Mouse (Mus musculus) forebrain, embryonic 14.5 days (tissue): ENCODE measurements around the gene Dlx3. TPM values are rescaled to one million over a fixed set of nuclear protein-coding genes. Genes with fewer than 3 reads are reported as not detected.

Experiments used
- ATAC-seq: fragments of 200-750 bp; cut with Nextera tagmentation; 2 replicates; pipeline ENCODE4 v1.8.0; 2017; ENCODE audit warnings: mild to moderate bottlenecking, moderate library complexity
- DNase-seq: peaks from one replicate; pipeline ENCODE4 v3.0.0-alpha.2; 2015; ENCODE audit warnings: low spot score
- H3K27ac ChIP-seq: fragments of 300-500 bp; sonication (generic); 2 replicates; pipeline ENCODE4 v1.5.1; 2014; ENCODE audit warnings: low read depth, mild to moderate bottlenecking, control low read depth, low read length, moderate library complexity
- H3K27me3 ChIP-seq: fragments of 300-500 bp; sonication (generic); replicated peaks from 2 replicates; pipeline ENCODE4 v1.6.1; 2014; ENCODE audit warnings: low read length, control low read depth, mixed read lengths; ENCODE audit not compliant: control insufficient read depth, insufficient read depth
- H3K36me3 ChIP-seq: fragments of 300-500 bp; sonication (generic); 2 replicates; pipeline ENCODE4 v1.6.1; 2014; ENCODE audit warnings: low read length, control low read depth; ENCODE audit not compliant: control insufficient read depth, insufficient read depth
- H3K4me1 ChIP-seq: fragments of 300-500 bp; sonication (generic); 2 replicates; pipeline ENCODE4 v1.6.1; 2014; ENCODE audit warnings: antibody characterized with exemption, low read length, control low read depth; ENCODE audit not compliant: control insufficient read depth, insufficient read depth
- H3K4me2 ChIP-seq: fragments of 300-500 bp; sonication (generic); 2 replicates; pipeline ENCODE4 v1.6.1; 2014; ENCODE audit warnings: mild to moderate bottlenecking, control low read depth, low read length
- H3K4me3 ChIP-seq: fragments of 300-500 bp; sonication (generic); 2 replicates; pipeline ENCODE4 v1.5.1; 2014; ENCODE audit warnings: low read depth, low read length, control low read depth
- H3K9ac ChIP-seq: fragments of 300-500 bp; sonication (generic); 2 replicates; pipeline ENCODE4 v1.6.1; 2014; ENCODE audit warnings: mild to moderate bottlenecking, low read length, control low read depth, moderate library complexity
- H3K9me3 ChIP-seq: fragments of 300-500 bp; sonication (generic); replicated peaks from 2 replicates; pipeline ENCODE4 v1.6.1; 2016; ENCODE audit warnings: low read length, control low read depth, mixed read lengths; ENCODE audit not compliant: control insufficient read depth
- WGBS: fragments of 180-500 bp; shearing (Covaris S2); extraction: QIAGEN DNeasy Blood & Tissue Kit; methylation state at CpG from one replicate; pipeline ENCODE4 v1.1.7; 2014; 5-methylcytosine and 5-hydroxymethylcytosine counted together
- polyA plus RNA-seq: library from polyadenylated mRNA; unstranded; fragments of >200 nt; fragmentation: Nextera tagmentation; extraction: Ambion mirVana; gene quantifications from 2 replicates; pipeline ENCODE4 v1.2.1, GENCODE M21; 2014

The Dlx3 gene
- polyA plus RNA-seq, 1 experiment from 2014 or later = not detected

- peaks cover 13% of the 10 kb centered on the region; the same call in 1 of the 2 replicates for H3K27me3 ChIP-seq
- no peaks in the 10 kb centered on the region for H3K36me3 ChIP-seq
- WGBS = under 1% methylated on average over 41 of the region's 42 CpGs
- H3K9ac ChIP-seq = peak overlapping the region; percentile 68
- H3K4me2 ChIP-seq = peak overlapping the region; percentile 89
- H3K9me3 ChIP-seq = no peaks in the 10 kb centered on the region
- H3K4me1 ChIP-seq = 0 out of 2 replicates have a peak, but pooled peaks cover 3% of the 10 kb centered on the region
- peak; percentile 53 for DNase-seq
- no peak overlapping the region for H3K27ac ChIP-seq
- peak overlapping the region; percentile 56 for H3K4me3 ChIP-seq
- peak; percentile 76 for ATAC-seq
Observed at GRCm38 (mm10) chr11:95076041-95076535, 43.8 kb upstream of the Dlx3 start.

DNA sequence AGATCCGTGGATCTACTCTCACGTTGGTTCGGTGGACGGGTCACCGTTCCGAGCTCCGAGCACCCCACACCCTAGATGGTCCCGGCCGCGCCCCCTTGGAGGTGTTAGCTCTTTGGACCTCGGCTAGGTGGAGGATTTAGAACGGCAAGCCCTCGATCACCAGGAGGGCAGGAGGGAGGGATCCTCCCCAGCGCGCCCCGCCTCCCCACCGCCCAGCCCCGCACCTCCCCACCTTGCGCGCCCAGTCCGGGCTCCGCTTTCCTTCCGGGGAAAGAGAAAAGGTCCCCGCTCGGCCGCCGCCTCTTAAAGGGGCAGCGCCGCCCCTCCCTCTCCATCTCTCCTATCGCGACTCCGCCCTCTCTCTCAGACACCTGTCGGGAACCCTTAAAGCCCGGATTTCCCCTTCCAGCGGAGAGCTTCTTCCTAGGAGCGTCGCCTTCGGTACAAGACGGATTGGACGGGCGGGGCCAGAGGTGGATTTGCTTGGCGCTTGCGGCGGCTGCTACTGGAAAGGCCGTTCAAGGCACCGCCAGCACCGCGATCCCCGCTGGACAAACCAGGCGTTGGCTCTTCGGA, 43.3 kb upstream of the Dlx3 start, which contains the start of gene Itga3:
TSS of gene Itga3 (minus strand) at position 266 of the 576 bp plus-strand sequence.
- Histone ChIP-seq H3K9me3 (no peaks in the 10 kb centered on the region), H3K36me3 (no peaks in the 10 kb centered on the region), H3K4me1 (0 out of 2 replicates have a peak, but pooled peaks cover 3% of the 10 kb centered on the region), H3K27ac (no peak within 1 kb of the TSS), H3K4me2 (peak within 1 kb of the TSS; percentile 89), H3K9ac (peak within 1 kb of the TSS; percentile 68), H3K27me3 (peaks cover 13% of the 10 kb centered on the region; the same call in 1 of the 2 replicates), H3K4me3 (peak within 1 kb of the TSS; percentile 56)
- under 1% methylated on average over 51 of the region's 51 CpGs for WGBS
- ATAC-seq (peak; percentile 73), DNase-seq (peak; percentile 66)

DNA sequence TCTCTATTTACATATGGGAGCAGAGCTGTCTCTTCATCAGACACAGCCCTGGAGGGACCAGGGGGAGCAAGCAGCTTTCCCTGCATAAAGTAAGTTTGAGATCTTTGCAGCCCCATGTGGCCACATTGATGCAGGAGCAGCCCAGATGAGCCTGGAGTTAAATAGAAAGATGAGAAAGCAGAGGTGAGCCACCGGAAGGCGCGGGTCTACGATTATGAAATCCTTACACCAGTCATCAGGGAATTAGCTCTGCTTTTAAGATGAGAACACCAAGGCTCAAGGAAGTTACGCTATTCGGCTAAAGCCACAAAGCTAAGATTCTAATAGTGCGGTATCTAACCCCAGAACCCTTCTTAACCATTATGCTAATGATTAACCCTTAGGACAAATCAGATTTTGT, 42.0 kb upstream of the Dlx3 start:
- no peak overlapping the region for H3K4me3 ChIP-seq
- ATAC-seq (no peak), DNase-seq (no peak)
- H3K4me1 ChIP-seq = 0 out of 2 replicates have a peak, but pooled peaks cover 3% of the 10 kb centered on the region
- no peaks in the 10 kb centered on the region for H3K36me3 ChIP-seq
- H3K4me2 ChIP-seq = no peak overlapping the region
- peaks cover 13% of the 10 kb centered on the region; the same call in 1 of the 2 replicates for H3K27me3 ChIP-seq
- H3K27ac ChIP-seq = no peak overlapping the region
- WGBS = 74% methylated on average over 7 of the region's 7 CpGs
- H3K9me3 ChIP-seq = no peaks in the 10 kb centered on the region
- H3K9ac ChIP-seq = no peak overlapping the region

- DNase-seq = no peak
- no peak for ATAC-seq
- no peak overlapping the region for H3K9ac ChIP-seq
- no peaks in the 10 kb centered on the region for H3K9me3 ChIP-seq
- H3K36me3 ChIP-seq = no peaks in the 10 kb centered on the region
- WGBS = 89% methylated on average over 6 of the region's 6 CpGs
- H3K27ac ChIP-seq = no peak overlapping the region
- no peak overlapping the region for H3K4me3 ChIP-seq
- no peak overlapping the region for H3K4me2 ChIP-seq
- H3K4me1 ChIP-seq = 0 out of 2 replicates have a peak, but pooled peaks cover 3% of the 10 kb centered on the region
- peaks cover 13% of the 10 kb centered on the region; the same call in 1 of the 2 replicates for H3K27me3 ChIP-seq
Observed at GRCm38 (mm10) chr11:95079256-95079875, 40.6 kb upstream of the Dlx3 start.

DNA sequence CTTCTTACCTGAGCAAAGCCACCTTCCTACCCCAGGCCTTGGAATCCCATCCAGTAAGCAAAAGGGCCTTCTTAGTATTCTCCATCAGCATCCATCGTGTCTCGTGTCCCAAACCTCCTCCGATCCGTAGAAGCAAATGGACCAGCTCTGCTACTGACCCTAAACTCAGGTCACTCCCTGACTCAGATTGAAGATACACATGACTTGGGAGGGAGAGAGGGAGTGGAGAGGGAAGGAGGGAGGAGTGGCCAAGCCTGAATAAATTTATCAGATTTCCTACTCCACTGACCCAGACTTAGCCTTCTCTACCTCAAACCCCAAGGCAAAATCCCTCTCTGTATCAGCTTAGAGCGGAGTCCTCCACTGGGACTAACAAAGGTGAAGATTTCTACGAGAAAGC, 39.1 kb upstream of the Dlx3 start:
- WGBS = 86% methylated on average over 6 of the region's 6 CpGs

GRCm38 (mm10) chr11:95082896-95083295, 37.0 kb upstream of the Dlx3 start:
- Histone ChIP-seq H3K4me2 (no peak overlapping the region), H3K9ac (no peak overlapping the region), H3K27ac (no peak overlapping the region), H3K36me3 (no peaks in the 10 kb centered on the region), H3K4me3 (no peak overlapping the region), H3K27me3 (peaks cover under 1% of the 10 kb centered on the region; the same call in 1 of the 2 replicates), H3K4me1 (no peaks in the 10 kb centered on the region), H3K9me3 (no peaks in the 10 kb centered on the region)
- ATAC-seq (no peak), DNase-seq (no peak)
- WGBS = 90% methylated on average over 7 of the region's 7 CpGs

More for the DNA sequence above, 39.1 kb upstream of the Dlx3 start:
- Histone ChIP-seq H3K27me3 (peaks cover 10% of the 10 kb centered on the region; the same call in 1 of the 2 replicates), H3K36me3 (no peaks in the 10 kb centered on the region), H3K9ac (no peak overlapping the region), H3K27ac (no peak overlapping the region), H3K4me3 (no peak overlapping the region), H3K9me3 (no peaks in the 10 kb centered on the region), H3K4me1 (no peaks in the 10 kb centered on the region), H3K4me2 (no peak overlapping the region)
- ATAC-seq (no peak), DNase-seq (no peak)

GRCm38 (mm10) chr11:95084175-95084574, 35.7 kb upstream of the Dlx3 start:
- no peak for ATAC-seq
- Histone ChIP-seq H3K9me3 (no peaks in the 10 kb centered on the region), H3K36me3 (no peaks in the 10 kb centered on the region), H3K9ac (no peak overlapping the region), H3K4me1 (no peaks in the 10 kb centered on the region), H3K4me2 (no peak overlapping the region), H3K27ac (no peak overlapping the region), H3K4me3 (no peak overlapping the region), H3K27me3 (no peaks in the 10 kb centered on the region)
- no peak for DNase-seq
- 19% methylated on average over 4 of the region's 4 CpGs for WGBS

- Histone ChIP-seq H3K9ac (no peak overlapping the region), H3K4me3 (no peak overlapping the region), H3K9me3 (no peaks in the 10 kb centered on the region), H3K27ac (no peak overlapping the region), H3K36me3 (no peaks in the 10 kb centered on the region), H3K4me1 (no peaks in the 10 kb centered on the region), H3K27me3 (no peaks in the 10 kb centered on the region), H3K4me2 (no peak overlapping the region)
- 29% methylated on average over 5 of the region's 5 CpGs for WGBS
- ATAC-seq = no peak
- no peak for DNase-seq
Observed at GRCm38 (mm10) chr11:95084811-95085382, 35.0 kb upstream of the Dlx3 start.
